Mouse (Mus musculus) heart, embryonic 10.5 days (tissue): ENCODE measurements around the gene Ctnnd2. TPM values are rescaled to one million over a fixed set of nuclear protein-coding genes. Genes with fewer than 3 reads are reported as not detected.

Source experiments
- DNase-seq: peaks from one replicate; pipeline ENCODE4 v3.0.0-alpha.2; 2017; ENCODE audit warnings: low spot score
- H3K27ac ChIP-seq: fragments of 300-500 bp; sonication (generic); 2 replicates; pipeline ENCODE4 v1.5.1; 2016; ENCODE audit warnings: mild to moderate bottlenecking
- H3K27me3 ChIP-seq: fragments of 300-500 bp; sonication (generic); 2 replicates; pipeline ENCODE4 v1.6.1; 2016; ENCODE audit warnings: mild to moderate bottlenecking; ENCODE audit not compliant: poor library complexity, insufficient read depth, severe bottlenecking
- H3K36me3 ChIP-seq: fragments of 300-500 bp; sonication (generic); 2 replicates; pipeline ENCODE4 v1.6.1; 2016; ENCODE audit warnings: mild to moderate bottlenecking, moderate library complexity
- H3K4me1 ChIP-seq: fragments of 300-500 bp; sonication (generic); 2 replicates; pipeline ENCODE4 v1.6.1; 2016; ENCODE audit warnings: mild to moderate bottlenecking
- H3K4me3 ChIP-seq: fragments of 300-500 bp; sonication (generic); 2 replicates; pipeline ENCODE4 v1.5.1; 2016; ENCODE audit warnings: mild to moderate bottlenecking, moderate library complexity
- H3K9me3 ChIP-seq: fragments of 300-500 bp; sonication (generic); 2 replicates; pipeline ENCODE4 v1.6.1; 2016; ENCODE audit warnings: mild to moderate bottlenecking, moderate library complexity
- WGBS: fragments of 180-500 bp; shearing (Covaris S2); methylation state at CpG from one replicate; pipeline ENCODE4 v1.1.7; 2016; 5-methylcytosine and 5-hydroxymethylcytosine counted together
- polyA plus RNA-seq: library from polyadenylated mRNA; unstranded; fragments of >200 nt; fragmentation: Nextera tagmentation; extraction: Ambion mirVana; gene quantifications from 2 replicates; pipeline ENCODE4 v1.2.1, GENCODE M21; 2016

Gene Ctnnd2
- polyA plus RNA-seq, 1 experiment from 2014 or later = 4.2 TPM

GRCm38 (mm10) chr15:31004468-31004867, 832.1 kb downstream of the Ctnnd2 start:
- WGBS = 87% methylated on average over 5 of the region's 5 CpGs
- no peaks in the 10 kb centered on the region for H3K4me1 ChIP-seq
- no peaks in the 10 kb centered on the region for H3K27me3 ChIP-seq
- DNase-seq = no peak
- H3K36me3 ChIP-seq = no peaks in the 10 kb centered on the region
- no peak overlapping the region for H3K27ac ChIP-seq
- no peaks in the 10 kb centered on the region for H3K9me3 ChIP-seq
- H3K4me3 ChIP-seq = no peak overlapping the region

- no peaks in the 10 kb centered on the region for H3K36me3 ChIP-seq
- H3K4me3 ChIP-seq = no peak overlapping the region
- H3K27ac ChIP-seq = no peak overlapping the region
- H3K27me3 ChIP-seq = no peaks in the 10 kb centered on the region
- 71% methylated on average over 8 of the region's 8 CpGs for WGBS
- DNase-seq = no peak
- no peaks in the 10 kb centered on the region for H3K4me1 ChIP-seq
- H3K9me3 ChIP-seq = no peaks in the 10 kb centered on the region
These were observed 832.6 kb downstream of the Ctnnd2 start for GRCm38 (mm10) chr15:31004976-31005375.

GRCm38 (mm10) chr15:31006050-31006824, 833.8 kb downstream of the Ctnnd2 start:
- WGBS = 87% methylated on average over 8 of the region's 8 CpGs
- no peaks in the 10 kb centered on the region for H3K9me3 ChIP-seq
- no peak for DNase-seq

GRCm38 (mm10) chr15:31006825-31007157, 834.4 kb downstream of the Ctnnd2 start:
- H3K4me1 ChIP-seq = no peaks in the 10 kb centered on the region
- H3K9me3 ChIP-seq = no peaks in the 10 kb centered on the region
- no peak for DNase-seq
- WGBS = 81% methylated on average over 8 of the region's 8 CpGs
- H3K36me3 ChIP-seq = no peaks in the 10 kb centered on the region
- no peak overlapping the region for H3K4me3 ChIP-seq
- H3K27me3 ChIP-seq = no peaks in the 10 kb centered on the region
- H3K27ac ChIP-seq = no peak overlapping the region

More at GRCm38 (mm10) chr15:31006050-31006824, 833.8 kb downstream of the Ctnnd2 start:
- no peak overlapping the region for H3K4me3 ChIP-seq
- no peaks in the 10 kb centered on the region for H3K4me1 ChIP-seq
- H3K27ac ChIP-seq = no peak overlapping the region
- H3K36me3 ChIP-seq = no peaks in the 10 kb centered on the region
- no peaks in the 10 kb centered on the region for H3K27me3 ChIP-seq

- Histone ChIP-seq H3K27me3 (no peaks in the 10 kb centered on the region), H3K27ac (no peak overlapping the region), H3K4me1 (no peaks in the 10 kb centered on the region), H3K36me3 (no peaks in the 10 kb centered on the region), H3K9me3 (no peaks in the 10 kb centered on the region), H3K4me3 (no peak overlapping the region)
- 71% methylated on average over 6 of the region's 6 CpGs for WGBS
- no peak for DNase-seq
These were observed 836.2 kb downstream of the Ctnnd2 start for GRCm38 (mm10) chr15:31008594-31008993.

- Histone ChIP-seq H3K4me1 (no peaks in the 10 kb centered on the region), H3K27me3 (no peaks in the 10 kb centered on the region), H3K36me3 (no peaks in the 10 kb centered on the region), H3K27ac (no peak overlapping the region), H3K4me3 (no peak overlapping the region), H3K9me3 (no peaks in the 10 kb centered on the region)
- no peak for DNase-seq
- WGBS = 54% methylated on average over 2 of the region's 2 CpGs
These were observed 848.4 kb downstream of the Ctnnd2 start for GRCm38 (mm10) chr15:31020769-31021168.

- WGBS = 88% methylated on average over 1 of the region's 1 CpGs
- no peak overlapping the region for H3K4me3 ChIP-seq
- no peaks in the 10 kb centered on the region for H3K4me1 ChIP-seq
- no peak overlapping the region for H3K27ac ChIP-seq
- no peaks in the 10 kb centered on the region for H3K27me3 ChIP-seq
- no peak for DNase-seq
- no peaks in the 10 kb centered on the region for H3K9me3 ChIP-seq
- no peaks in the 10 kb centered on the region for H3K36me3 ChIP-seq
These were observed 849.6 kb downstream of the Ctnnd2 start for GRCm38 (mm10) chr15:31022012-31022411.

GRCm38 (mm10) chr15:31022497-31022896, 850.1 kb downstream of the Ctnnd2 start:
- no peak for DNase-seq
- Histone ChIP-seq H3K9me3 (no peaks in the 10 kb centered on the region), H3K27me3 (no peaks in the 10 kb centered on the region), H3K4me1 (no peaks in the 10 kb centered on the region), H3K27ac (no peak overlapping the region), H3K36me3 (no peaks in the 10 kb centered on the region), H3K4me3 (no peak overlapping the region)
- 85% methylated on average over 3 of the region's 3 CpGs for WGBS

- DNase-seq = no peak
- Histone ChIP-seq H3K4me3 (no peak overlapping the region), H3K9me3 (no peaks in the 10 kb centered on the region), H3K36me3 (no peaks in the 10 kb centered on the region), H3K27me3 (no peaks in the 10 kb centered on the region), H3K4me1 (no peaks in the 10 kb centered on the region), H3K27ac (no peak overlapping the region)
- WGBS = 72% methylated on average over 5 of the region's 5 CpGs
These were observed 851.4 kb downstream of the Ctnnd2 start for GRCm38 (mm10) chr15:31023766-31024165.

- Histone ChIP-seq H3K9me3 (no peaks in the 10 kb centered on the region), H3K27me3 (no peaks in the 10 kb centered on the region), H3K36me3 (no peaks in the 10 kb centered on the region), H3K4me3 (no peak overlapping the region), H3K4me1 (no peaks in the 10 kb centered on the region), H3K27ac (no peak overlapping the region)
- WGBS = 84% methylated on average over 26 of the region's 26 CpGs
- no peak for DNase-seq
These were observed 855.2 kb downstream of the Ctnnd2 start for GRCm38 (mm10) chr15:31027448-31028230.

GRCm38 (mm10) chr15:31044983-31045382, 872.6 kb downstream of the Ctnnd2 start:
- H3K9me3 ChIP-seq = no peaks in the 10 kb centered on the region
- no peaks in the 10 kb centered on the region for H3K27me3 ChIP-seq
- no peaks in the 10 kb centered on the region for H3K4me1 ChIP-seq
- H3K4me3 ChIP-seq = no peak overlapping the region
- WGBS = 57% methylated on average over 1 of the region's 1 CpGs
- no peaks in the 10 kb centered on the region for H3K36me3 ChIP-seq
- DNase-seq = no peak
- H3K27ac ChIP-seq = no peak overlapping the region

- no peaks in the 10 kb centered on the region for H3K27me3 ChIP-seq
- no peaks in the 10 kb centered on the region for H3K36me3 ChIP-seq
- DNase-seq = no peak
- H3K9me3 ChIP-seq = no peaks in the 10 kb centered on the region
- H3K27ac ChIP-seq = no peak overlapping the region
- 82% methylated on average over 5 of the region's 5 CpGs for WGBS
- no peak overlapping the region for H3K4me3 ChIP-seq
- no peaks in the 10 kb centered on the region for H3K4me1 ChIP-seq
These were observed 879.1 kb downstream of the Ctnnd2 start for GRCm38 (mm10) chr15:31051496-31051895.

- H3K27me3 ChIP-seq = no peaks in the 10 kb centered on the region
- WGBS = 49% methylated on average over 3 of the region's 3 CpGs
- H3K4me1 ChIP-seq = no peaks in the 10 kb centered on the region
These were observed 883.8 kb downstream of the Ctnnd2 start for GRCm38 (mm10) chr15:31056145-31056544.

More at GRCm38 (mm10) chr15:31056145-31056544, 883.8 kb downstream of the Ctnnd2 start:
- Histone ChIP-seq H3K27ac (no peak overlapping the region), H3K36me3 (no peaks in the 10 kb centered on the region), H3K4me3 (no peak overlapping the region), H3K9me3 (no peaks in the 10 kb centered on the region)
- no peak for DNase-seq
